In genomic region chr11:45852124-45852994, GRCm38 (mm10) we compare ENCODE assay signal across 8 mouse cellular contexts. TPM values are rescaled to one million over a fixed set of nuclear protein-coding genes. Genes with fewer than 3 reads are reported as not detected.
DNase-seq lines count a peak whose midpoint lies in the region; ATAC-seq lines count a peak whose summit lies in the region.

No protein-coding gene starts in this region.

- peak overlapping the region; percentile 94 for H3K9ac ChIP-seq in forebrain, embryonic 12.5 days
- peak overlapping the region; percentile 93 for H3K9ac ChIP-seq in hindbrain, embryonic 15.5 days
- H3K9ac ChIP-seq in liver, embryonic 13.5 days: peak overlapping the region; percentile 99

- peak; percentile 28 for DNase-seq in gastrocnemius, adult 18-20 months (ENCODE audit: low spot score)
- DNase-seq in gastrocnemius, adult 8-10 months (ENCODE audit: low spot score in 2 of 2): no peak
- peak; percentile 58 for DNase-seq in adipocyte (ENCODE audit: low spot score)
- peak; percentile 42 for DNase-seq in liver, embryonic 13.5 days
- peak; percentile 63 to 74 for DNase-seq in natural killer cell, adult 2 months (ENCODE audit: low spot score in 2 of 2)
- peak; percentile 50 for DNase-seq in thymus, postnatal 25 days

- no peaks in the 10 kb centered on the region for H3K27me3 ChIP-seq in forebrain, embryonic 12.5 days
- H3K27me3 ChIP-seq in hindbrain, embryonic 15.5 days: no peaks in the 10 kb centered on the region
- H3K27me3 ChIP-seq in liver, embryonic 13.5 days: no peaks in the 10 kb centered on the region

- H3K4me1 ChIP-seq in forebrain, embryonic 12.5 days: peaks cover 29% of the 10 kb centered on the region
- H3K4me1 ChIP-seq in hindbrain, embryonic 15.5 days (replicated peaks): peaks cover 43% of the 10 kb centered on the region
- peaks cover 63% of the 10 kb centered on the region for H3K4me1 ChIP-seq in liver, embryonic 13.5 days (replicated peaks)

- 3% methylated on average over 34 of the region's 58 CpGs for WGBS in forebrain, embryonic 12.5 days
- 3% methylated on average over 38 of the region's 58 CpGs for WGBS in hindbrain, embryonic 15.5 days
- under 1% methylated on average over 58 of the region's 58 CpGs for WGBS in liver, embryonic 13.5 days (ENCODE audit: insufficient replicate concordance)

- H3K36me3 ChIP-seq in forebrain, embryonic 12.5 days (replicated peaks): peaks cover 13% of the 10 kb centered on the region
- no peaks in the 10 kb centered on the region for H3K36me3 ChIP-seq in hindbrain, embryonic 15.5 days
- peaks cover 22% of the 10 kb centered on the region for H3K36me3 ChIP-seq in liver, embryonic 13.5 days

- peak overlapping the region; percentile 99 for H3K4me3 ChIP-seq in forebrain, embryonic 12.5 days (replicated peaks)
- peak overlapping the region; percentile 92 for H3K4me3 ChIP-seq in hindbrain, embryonic 15.5 days
- H3K4me3 ChIP-seq in liver, embryonic 13.5 days (replicated peaks): peak overlapping the region; percentile 99

- peak overlapping the region; percentile 82 for H3K4me2 ChIP-seq in forebrain, embryonic 12.5 days
- peak overlapping the region; percentile 65 for H3K4me2 ChIP-seq in hindbrain, embryonic 15.5 days
- peak overlapping the region; percentile 76 for H3K4me2 ChIP-seq in liver, embryonic 13.5 days

- ATAC-seq in forebrain, embryonic 12.5 days (ENCODE audit: low FRiP score): peak; percentile 85
- ATAC-seq in hindbrain, embryonic 15.5 days (ENCODE audit: low FRiP score, low read depth): peak; percentile 80
- ATAC-seq in liver, embryonic 13.5 days (ENCODE audit: low read depth): peak; percentile 58

- H3K27ac ChIP-seq in forebrain, embryonic 12.5 days: peak overlapping the region; percentile 83
- peak overlapping the region; percentile 82 for H3K27ac ChIP-seq in hindbrain, embryonic 15.5 days (replicated peaks)
- peak overlapping the region; percentile 92 for H3K27ac ChIP-seq in liver, embryonic 13.5 days

- no peaks in the 10 kb centered on the region for H3K9me3 ChIP-seq in forebrain, embryonic 12.5 days
- H3K9me3 ChIP-seq in hindbrain, embryonic 15.5 days: no peaks in the 10 kb centered on the region
- no peaks in the 10 kb centered on the region for H3K9me3 ChIP-seq in liver, embryonic 13.5 days (replicated peaks)

RNA-seq across cellular contexts. Expression of gene Clint1, which starts 0.5 kb away (rescaled TPM):
- total RNA-seq in gastrocnemius, adult 18-20 months (2021): 10 to 100 TPM; 42.4 to 45.3 TPM
- 10 to 100 TPM; 42.1 to 48.3 (median 46.0) TPM for total RNA-seq in gastrocnemius, adult 8-10 months (2022)
- polyA plus RNA-seq in forebrain, embryonic 12.5 days (2016; fragmentation: Nextera tagmentation; extraction: Ambion mirVana): 76.0 and 77.9 TPM in 2 replicates
- polyA plus RNA-seq in hindbrain, embryonic 15.5 days (2015; fragmentation: Nextera tagmentation; extraction: Ambion mirVana): 42.6 and 43.1 TPM in 2 replicates
- polyA plus RNA-seq in liver, embryonic 13.5 days (2015; fragmentation: Nextera tagmentation; extraction: Ambion mirVana): 57.4 and 71.8 TPM in 2 replicates

Comparison
In these comparisons a context has a peak if more than half of its experiments do, and no peak if none do; other contexts are left out.
1. DNase-seq: peak in gastrocnemius, adult 18-20 months (single experiment), adipocyte (single experiment), liver, embryonic 13.5 days (single experiment), natural killer cell, adult 2 months (2 of 2) and thymus, postnatal 25 days (single experiment); none in gastrocnemius, adult 8-10 months (0 of 2).
2. Peak in every context shown above with its lines, with median percentiles within 50 percentile points of each other: ATAC-seq, H3K27ac ChIP-seq, H3K4me2 ChIP-seq, H3K4me3 ChIP-seq and H3K9ac ChIP-seq.